Mouse (Mus musculus) intestine, embryonic 16.5 days (tissue): ENCODE measurements at regions not wholly inside any gene's neighbourhood (a gene's known extent, or its start where the extent isn't known, plus 50 kb on each side); places are given as distances from the start of the nearest gene placed in this dataset.

Experiments
- ATAC-seq: fragments of 200-750 bp; cut with Nextera tagmentation; 2 replicates; pipeline ENCODE4 v1.8.0; 2017; ENCODE audit warnings: moderate TSS enrichment, moderate library complexity
- H3K27ac ChIP-seq: fragments of 300-500 bp; sonication (generic); 2 replicates; pipeline ENCODE4 v1.5.1; 2014; ENCODE audit warnings: mild to moderate bottlenecking, low read length
- H3K27me3 ChIP-seq: fragments of 300-500 bp; sonication (generic); replicated peaks from 2 replicates; pipeline ENCODE4 v1.6.1; 2014; ENCODE audit warnings: low read length, control low read depth, mixed read lengths; ENCODE audit not compliant: control insufficient read depth, insufficient read depth
- H3K36me3 ChIP-seq: fragments of 300-500 bp; sonication (generic); 2 replicates; pipeline ENCODE4 v1.6.1; 2014; ENCODE audit warnings: low read length, control low read depth; ENCODE audit not compliant: control insufficient read depth, insufficient read depth
- H3K4me1 ChIP-seq: fragments of 300-500 bp; sonication (generic); 2 replicates; pipeline ENCODE4 v1.6.1; 2014; ENCODE audit warnings: low read length, control low read depth, mixed read lengths; ENCODE audit not compliant: control insufficient read depth, insufficient read depth
- H3K4me2 ChIP-seq: fragments of 300-500 bp; sonication (generic); 2 replicates; pipeline ENCODE4 v1.6.1; 2014; ENCODE audit warnings: low read depth, low read length, control low read depth
- H3K4me3 ChIP-seq: fragments of 300-500 bp; sonication (generic); 2 replicates; pipeline ENCODE4 v1.5.1; 2014; ENCODE audit warnings: mild to moderate bottlenecking, low read length
- H3K9ac ChIP-seq: fragments of 300-500 bp; sonication (generic); 2 replicates; pipeline ENCODE4 v1.6.1; 2014; ENCODE audit warnings: low read depth, low read length
- H3K9me3 ChIP-seq: fragments of 300-500 bp; sonication (generic); 2 replicates; pipeline ENCODE4 v1.6.1; 2016; ENCODE audit warnings: low read length, control low read depth; ENCODE audit not compliant: control insufficient read depth
- WGBS: fragments of 180-500 bp; shearing (Covaris S2); extraction: QIAGEN DNeasy Blood & Tissue Kit; methylation state at CpG from one replicate; pipeline ENCODE4 v1.1.7; 2014; 5-methylcytosine and 5-hydroxymethylcytosine counted together

DNA sequence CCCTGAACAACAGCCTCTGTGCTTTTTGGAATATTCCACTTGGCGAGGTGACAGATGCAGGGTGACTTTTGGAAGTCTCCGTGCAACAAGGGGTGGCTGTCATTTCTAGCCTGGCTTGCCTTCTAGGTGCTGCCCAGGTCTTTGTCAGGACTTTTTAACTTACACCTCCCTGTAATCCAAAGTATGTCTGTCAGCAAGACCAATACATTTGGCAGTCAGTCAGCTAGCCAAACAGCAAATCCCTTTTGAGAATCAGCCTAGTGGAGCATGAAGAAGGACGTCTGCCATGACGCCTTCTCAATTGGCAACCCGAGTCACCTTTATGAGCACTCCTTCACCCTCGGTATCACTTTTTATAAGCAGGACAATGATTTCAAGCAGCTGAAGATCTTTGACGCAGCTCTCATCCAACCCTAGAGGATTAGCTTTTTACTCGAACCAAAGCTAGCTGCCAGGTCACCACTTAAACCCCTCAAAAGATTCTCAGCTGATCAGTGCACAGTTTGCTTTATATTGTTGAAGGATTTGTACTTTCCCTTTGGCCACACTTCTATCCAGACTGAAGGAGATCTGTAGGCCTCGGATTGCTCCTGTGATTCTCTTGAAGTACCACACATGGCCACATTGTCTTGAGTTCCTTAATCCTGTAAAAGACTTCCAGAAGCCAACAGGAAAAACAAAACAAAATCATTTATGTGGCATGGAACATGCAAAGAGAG is 883.1 kb downstream of the Fam19a2 start:
- no peak for ATAC-seq
- Histone ChIP-seq H3K27ac (no peak overlapping the region), H3K36me3 (no peaks in the 10 kb centered on the region), H3K4me3 (no peak overlapping the region), H3K9me3 (no peaks in the 10 kb centered on the region), H3K9ac (no peak overlapping the region), H3K4me1 (no peaks in the 10 kb centered on the region), H3K4me2 (no peak overlapping the region), H3K27me3 (no peaks in the 10 kb centered on the region)
- 81% methylated on average over 9 of the region's 9 CpGs for WGBS

- no peaks in the 10 kb centered on the region for H3K9me3 ChIP-seq
- no peaks in the 10 kb centered on the region for H3K36me3 ChIP-seq
- no peak overlapping the region for H3K27ac ChIP-seq
- no peaks in the 10 kb centered on the region for H3K27me3 ChIP-seq
- no peak overlapping the region for H3K4me3 ChIP-seq
- WGBS = 87% methylated on average over 7 of the region's 7 CpGs
- H3K9ac ChIP-seq = no peak overlapping the region
- H3K4me1 ChIP-seq = no peaks in the 10 kb centered on the region
- ATAC-seq = no peak
- no peak overlapping the region for H3K4me2 ChIP-seq
These were observed 899.6 kb downstream of the Fam19a2 start for GRCm38 (mm10) chr10:124163441-124163840.

DNA sequence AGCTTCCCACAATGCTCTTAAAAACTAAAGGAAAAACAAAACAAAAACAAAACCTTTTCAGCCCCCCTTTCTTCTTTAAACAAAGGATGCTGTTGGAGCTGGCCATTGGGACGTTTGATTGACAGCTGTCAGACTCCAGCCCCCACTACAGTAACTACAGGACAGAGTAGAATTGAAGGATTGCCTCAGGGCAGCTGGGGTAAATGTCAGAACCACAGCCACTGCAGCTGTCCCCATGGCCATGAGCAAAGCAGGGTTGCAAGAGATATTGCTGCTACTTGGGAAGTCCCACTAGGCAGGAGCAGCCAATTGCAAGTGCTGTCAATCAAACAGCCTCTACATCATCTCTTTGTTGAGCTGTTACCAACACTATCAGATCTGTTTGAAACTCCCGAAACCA is 911.8 kb downstream of the Fam19a2 start:
- no peaks in the 10 kb centered on the region for H3K9me3 ChIP-seq
- 66% methylated on average over 2 of the region's 2 CpGs for WGBS
- no peak overlapping the region for H3K9ac ChIP-seq
- H3K27ac ChIP-seq = no peak overlapping the region
- H3K4me2 ChIP-seq = no peak overlapping the region
- no peak for ATAC-seq
- H3K4me1 ChIP-seq = no peaks in the 10 kb centered on the region
- H3K27me3 ChIP-seq = no peaks in the 10 kb centered on the region
- no peaks in the 10 kb centered on the region for H3K36me3 ChIP-seq
- H3K4me3 ChIP-seq = no peak overlapping the region

DNA sequence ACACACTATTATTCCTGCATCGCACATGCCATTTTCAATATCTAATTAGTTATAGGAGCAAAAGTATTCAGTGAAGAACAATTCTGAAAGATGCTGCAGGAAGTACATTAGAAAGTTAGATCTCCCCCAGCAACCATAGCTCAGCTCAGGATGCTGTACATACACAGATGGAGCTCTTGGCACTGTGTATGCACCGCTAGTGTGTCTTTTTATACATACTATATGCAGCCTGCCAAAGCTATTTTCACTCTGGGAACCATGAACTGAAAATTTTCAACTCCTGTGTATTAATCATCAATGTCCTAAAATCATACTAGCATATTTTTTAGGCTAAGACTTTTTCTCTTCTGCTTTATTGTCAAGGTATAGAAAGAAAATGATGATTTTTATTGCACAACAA is 944.5 kb downstream of the Fam19a2 start:
- Histone ChIP-seq H3K4me3 (no peak overlapping the region), H3K27ac (no peak overlapping the region), H3K4me1 (no peaks in the 10 kb centered on the region), H3K9me3 (no peaks in the 10 kb centered on the region), H3K27me3 (no peaks in the 10 kb centered on the region), H3K4me2 (no peak overlapping the region), H3K9ac (no peak overlapping the region), H3K36me3 (no peaks in the 10 kb centered on the region)
- 85% methylated on average over 2 of the region's 2 CpGs for WGBS
- ATAC-seq = no peak

- H3K9me3 ChIP-seq = no peaks in the 10 kb centered on the region
- 82% methylated on average over 1 of the region's 1 CpGs for WGBS
These were observed 955.7 kb downstream of the Fam19a2 start for GRCm38 (mm10) chr10:124219461-124219860.

GRCm38 (mm10) chr10:124222068-124222467 is 958.3 kb downstream of the Fam19a2 start:
- H3K4me1 ChIP-seq = no peaks in the 10 kb centered on the region
- no peak overlapping the region for H3K27ac ChIP-seq
- H3K9me3 ChIP-seq = no peaks in the 10 kb centered on the region
- H3K4me3 ChIP-seq = no peak overlapping the region
- 68% methylated on average over 2 of the region's 2 CpGs for WGBS
- H3K27me3 ChIP-seq = no peaks in the 10 kb centered on the region
- no peak overlapping the region for H3K9ac ChIP-seq
- ATAC-seq = no peak
- H3K36me3 ChIP-seq = no peaks in the 10 kb centered on the region
- H3K4me2 ChIP-seq = no peak overlapping the region

More at GRCm38 (mm10) chr10:124219461-124219860, 955.7 kb downstream of the Fam19a2 start:
- H3K27ac ChIP-seq = no peak overlapping the region
- H3K36me3 ChIP-seq = no peaks in the 10 kb centered on the region
- H3K4me3 ChIP-seq = no peak overlapping the region
- H3K4me2 ChIP-seq = no peak overlapping the region
- H3K27me3 ChIP-seq = no peaks in the 10 kb centered on the region
- ATAC-seq = no peak
- H3K4me1 ChIP-seq = no peaks in the 10 kb centered on the region
- no peak overlapping the region for H3K9ac ChIP-seq

DNA sequence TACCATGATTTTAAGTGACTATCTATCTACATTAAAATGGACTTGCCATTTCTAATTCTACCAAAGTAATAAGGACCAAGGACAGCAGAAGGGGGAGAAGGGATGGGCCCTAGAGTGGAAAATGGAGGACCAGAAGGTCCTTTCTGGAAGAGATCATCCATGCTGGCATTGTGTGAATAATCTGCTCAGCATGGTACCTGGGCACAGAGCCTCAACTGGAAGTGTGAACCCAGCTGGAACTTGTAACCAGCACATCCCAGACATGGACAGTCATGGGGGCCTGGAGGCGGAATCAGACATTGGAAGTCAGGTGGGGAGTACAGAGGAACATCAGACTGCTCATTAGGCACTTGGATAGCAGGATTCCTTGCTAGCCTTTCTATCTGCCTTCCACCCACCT is 963.3 kb downstream of the Fam19a2 start:
- H3K9me3 ChIP-seq = no peaks in the 10 kb centered on the region
- no peaks in the 10 kb centered on the region for H3K36me3 ChIP-seq
- no peak for ATAC-seq
- H3K9ac ChIP-seq = no peak overlapping the region
- no peak overlapping the region for H3K4me2 ChIP-seq
- no peak overlapping the region for H3K4me3 ChIP-seq
- WGBS = 80% methylated on average over 1 of the region's 1 CpGs
- H3K27ac ChIP-seq = no peak overlapping the region
- no peaks in the 10 kb centered on the region for H3K4me1 ChIP-seq
- H3K27me3 ChIP-seq = no peaks in the 10 kb centered on the region

- H3K9me3 ChIP-seq = no peaks in the 10 kb centered on the region
- H3K27ac ChIP-seq = no peak overlapping the region
- 26% methylated on average over 4 of the region's 4 CpGs for WGBS
- no peaks in the 10 kb centered on the region for H3K36me3 ChIP-seq
- no peak overlapping the region for H3K4me3 ChIP-seq
- no peak for ATAC-seq
- H3K9ac ChIP-seq = no peak overlapping the region
- H3K27me3 ChIP-seq = no peaks in the 10 kb centered on the region
- H3K4me2 ChIP-seq = no peak overlapping the region
- no peaks in the 10 kb centered on the region for H3K4me1 ChIP-seq
These were observed 985.6 kb downstream of the Fam19a2 start for GRCm38 (mm10) chr10:124249358-124249757.

GRCm38 (mm10) chr10:124250004-124250403 is 986.2 kb downstream of the Fam19a2 start:
- no peak overlapping the region for H3K27ac ChIP-seq
- H3K27me3 ChIP-seq = no peaks in the 10 kb centered on the region
- ATAC-seq = no peak
- WGBS = 51% methylated on average over 4 of the region's 4 CpGs
- H3K4me3 ChIP-seq = no peak overlapping the region
- no peaks in the 10 kb centered on the region for H3K36me3 ChIP-seq
- no peak overlapping the region for H3K9ac ChIP-seq
- H3K4me1 ChIP-seq = no peaks in the 10 kb centered on the region
- H3K9me3 ChIP-seq = no peaks in the 10 kb centered on the region
- H3K4me2 ChIP-seq = no peak overlapping the region
